Mouse (Mus musculus): ENCODE measurements at regions not wholly inside any gene's neighbourhood (a gene's known extent, or its start where the extent isn't known, plus 50 kb on each side); places are given as distances from the start of the nearest gene placed in this dataset.

DNA sequence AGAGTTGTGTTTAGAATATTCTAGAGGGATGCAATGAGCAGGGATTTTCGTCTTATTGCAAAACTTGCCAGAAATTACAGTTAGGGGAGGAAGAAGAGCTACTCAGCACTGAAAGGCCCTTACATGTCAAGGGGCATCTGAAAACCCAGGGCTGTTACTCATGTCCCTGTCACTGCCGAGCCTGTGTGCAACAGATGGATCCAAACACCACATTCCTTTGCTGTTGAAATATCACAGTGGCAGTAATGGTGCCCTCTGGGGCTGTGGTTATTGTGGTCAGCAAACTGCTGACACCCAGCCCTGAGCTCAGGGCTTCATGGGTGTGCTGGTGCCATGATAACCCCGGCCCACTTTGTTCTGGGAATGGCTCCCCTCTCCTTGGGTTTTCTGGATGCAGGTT lies 114.3 kb upstream of the Ercc6l2 start:
- peak in 1 of 2 experiments; percentile 57 for DNase-seq

GRCm38 (mm10) chr13:63701199-63702175 lies 113.6 kb upstream of the Ercc6l2 start:
- peak; percentile 44 to 63 for DNase-seq

- DNase-seq: no peak
Measured at GRCm38 (mm10) chr13:63708567-63708966, 106.5 kb upstream of the Ercc6l2 start.

GRCm38 (mm10) chr13:63713137-63713536 lies 101.9 kb upstream of the Ercc6l2 start:
- no peak for DNase-seq

DNA sequence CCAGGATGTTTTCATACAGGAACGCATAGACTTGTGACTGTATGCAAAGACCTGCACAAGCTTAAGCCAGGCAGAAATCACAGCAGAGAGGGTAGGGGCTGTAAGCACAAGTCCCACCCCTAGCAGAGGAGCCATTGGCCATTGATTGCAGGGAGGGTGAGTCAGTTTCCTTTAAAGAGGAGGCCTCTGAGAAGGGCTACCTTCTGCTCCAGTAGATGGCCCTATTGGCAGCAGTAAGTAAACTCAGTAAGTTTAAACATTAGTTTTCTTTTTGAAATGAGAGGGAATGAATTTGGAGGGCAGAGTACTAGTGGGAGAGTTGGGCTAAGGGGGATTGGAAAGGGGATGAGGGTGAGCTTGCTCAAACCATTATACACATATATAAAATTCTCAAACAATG lies 98.5 kb upstream of the Ercc6l2 start:
- DNase-seq: no peak

- DNase-seq: peak in 1 of 2 experiments; percentile 36
Measured at GRCm38 (mm10) chr13:63717249-63717648, 97.8 kb upstream of the Ercc6l2 start.

DNA sequence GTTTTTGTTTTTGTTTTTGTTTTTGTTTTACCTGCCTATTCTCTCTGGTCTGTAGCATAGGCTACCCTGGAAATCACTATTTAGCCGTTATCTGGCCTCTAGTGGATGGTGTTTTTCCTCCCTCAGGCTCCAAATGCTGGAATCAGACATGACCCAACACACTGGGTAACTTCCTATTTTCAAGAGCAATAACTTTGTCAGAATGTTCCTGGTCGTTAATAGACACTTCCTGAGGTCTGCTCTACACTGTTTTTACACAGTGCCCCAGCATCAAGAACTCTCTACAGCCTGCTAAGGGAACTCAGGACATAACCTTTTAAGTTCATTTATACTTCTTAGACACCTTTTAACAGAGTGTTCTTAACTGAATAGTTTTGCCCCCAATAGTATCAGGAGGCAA lies 96.3 kb upstream of the Ercc6l2 start:
- DNase-seq: no peak

DNA sequence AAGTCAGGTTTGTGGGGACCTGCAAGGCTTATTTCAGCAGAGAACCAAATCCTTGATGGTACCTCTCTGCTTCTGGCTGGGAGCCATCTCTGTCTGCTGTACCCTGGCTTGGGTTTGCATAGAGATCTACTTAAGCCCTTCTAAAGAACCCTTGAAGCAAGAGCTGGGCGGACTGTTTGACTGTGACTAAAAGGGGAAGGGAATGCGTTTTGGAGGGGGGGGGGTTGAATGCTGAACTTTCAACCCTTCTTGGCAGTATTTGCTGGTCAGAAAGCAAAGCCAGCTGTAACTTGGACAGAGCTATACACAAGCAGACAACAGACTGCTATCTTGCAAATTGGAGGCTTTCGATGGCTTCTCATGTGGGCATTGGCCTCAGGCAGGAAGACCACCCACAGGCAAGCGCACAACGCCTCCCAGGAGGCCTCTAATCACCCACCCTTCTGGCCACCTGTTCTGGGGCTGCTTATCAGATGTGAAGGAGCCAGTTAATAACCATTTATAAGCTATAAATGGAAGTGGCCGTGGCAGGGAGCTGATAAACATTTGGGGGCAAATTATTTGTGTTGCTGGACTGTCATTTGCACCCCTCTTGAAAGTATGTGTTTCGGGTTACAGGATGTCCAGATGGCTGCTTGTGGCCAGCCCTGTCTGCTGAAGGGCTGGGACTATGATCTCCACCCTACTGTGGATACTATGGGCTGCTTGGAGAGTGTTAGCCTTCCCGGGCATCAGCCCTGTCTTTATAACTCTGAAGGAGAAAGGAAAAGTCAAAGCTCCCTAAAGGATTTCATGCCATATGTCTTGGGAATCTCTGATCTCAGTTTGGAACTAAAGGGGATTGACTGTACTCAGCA lies 95.5 kb upstream of the Ercc6l2 start:
- DNase-seq: peak; percentile 76 to 78

GRCm38 (mm10) chr13:63720610-63721009 lies 94.4 kb upstream of the Ercc6l2 start:
- no peak for DNase-seq

DNA sequence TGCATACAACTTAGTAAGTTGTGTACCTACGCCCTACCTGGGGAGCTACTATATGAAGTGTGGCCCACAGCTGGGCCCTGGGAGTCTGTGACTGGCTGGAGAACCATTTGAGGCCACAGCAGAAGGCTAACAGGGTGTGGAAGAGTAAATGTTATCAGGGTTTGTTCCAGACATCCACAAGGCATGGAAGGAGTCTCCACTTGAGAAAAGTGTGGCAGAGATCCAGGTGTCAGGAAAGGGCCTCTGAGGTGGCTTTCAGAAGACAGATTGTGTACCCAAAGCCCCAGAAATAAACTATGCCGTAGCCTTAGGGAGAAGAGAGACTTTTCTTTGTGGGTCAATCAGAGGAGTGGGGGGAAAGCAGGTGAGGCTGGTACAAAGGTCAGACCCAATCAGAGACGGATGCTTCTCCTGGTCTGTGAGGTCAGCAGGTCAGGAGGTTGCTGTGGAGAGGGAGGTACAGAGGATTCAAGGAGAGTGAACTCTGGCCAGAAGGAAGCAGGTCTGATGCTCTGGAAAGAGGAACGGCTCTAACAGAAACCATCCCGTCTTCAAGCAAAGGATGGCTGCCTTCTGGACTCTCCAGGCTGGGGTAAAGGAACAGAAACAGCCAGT lies 93.9 kb upstream of the Ercc6l2 start:
- DNase-seq: peak; percentile 43 to 46

DNA sequence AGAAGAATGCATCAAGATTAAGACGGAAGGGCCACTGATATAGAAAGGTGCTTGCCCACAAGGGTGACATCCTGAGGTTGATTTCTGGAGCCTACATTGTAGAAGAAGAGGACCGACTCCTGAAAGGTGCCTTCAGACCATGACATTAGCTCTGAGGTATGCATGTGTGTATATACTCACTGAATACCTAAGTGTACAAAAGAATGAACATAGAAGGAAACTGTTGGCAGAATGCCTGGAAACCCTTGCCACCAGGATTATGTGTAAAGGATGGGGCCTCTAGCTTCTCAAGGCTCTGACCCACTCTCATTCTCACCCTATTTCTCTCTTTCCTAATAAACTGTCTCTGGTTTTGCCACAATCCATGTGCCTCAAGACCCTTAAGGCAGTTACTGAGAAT lies 90.7 kb upstream of the Ercc6l2 start:
- DNase-seq: peak in 1 of 2 experiments; percentile 38

DNA sequence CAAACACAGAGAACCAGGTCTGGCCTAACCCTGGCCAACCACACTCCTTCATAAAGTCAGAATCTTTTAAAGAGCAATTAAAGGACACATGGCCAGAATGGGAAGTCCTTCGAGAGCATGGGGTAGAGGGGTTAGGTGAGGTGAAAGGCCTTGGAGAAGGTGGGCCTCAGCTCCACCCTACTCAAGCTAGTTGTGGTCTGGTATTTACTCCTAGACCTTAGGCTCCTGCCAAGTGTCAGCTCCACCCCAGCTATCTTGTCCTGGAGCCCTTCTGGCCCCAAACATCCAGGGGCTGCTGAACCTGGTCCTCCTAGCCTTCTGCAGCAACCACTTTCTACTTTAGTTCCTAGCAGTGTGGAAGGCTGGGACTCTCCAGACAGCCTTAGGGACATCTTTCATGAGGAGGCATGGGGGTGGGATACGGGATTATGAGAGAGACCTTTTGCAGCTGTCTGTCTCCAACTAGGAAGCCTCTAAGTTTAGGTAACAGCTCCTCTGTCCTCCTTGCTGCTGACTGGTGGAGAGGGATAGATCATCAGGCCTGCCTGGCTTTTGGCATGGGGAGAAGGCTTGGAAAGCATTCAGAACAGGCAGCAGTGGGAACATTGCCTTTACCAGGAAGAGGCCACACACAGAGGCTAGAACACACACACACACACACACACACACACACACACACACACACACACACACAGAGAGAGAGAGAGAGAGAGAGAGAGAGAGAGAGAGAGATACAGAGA lies 90.0 kb upstream of the Ercc6l2 start:
- peak; percentile 45 to 52 for DNase-seq

- no peak for DNase-seq
Measured at GRCm38 (mm10) chr13:63726035-63726434, 89.0 kb upstream of the Ercc6l2 start.

DNA sequence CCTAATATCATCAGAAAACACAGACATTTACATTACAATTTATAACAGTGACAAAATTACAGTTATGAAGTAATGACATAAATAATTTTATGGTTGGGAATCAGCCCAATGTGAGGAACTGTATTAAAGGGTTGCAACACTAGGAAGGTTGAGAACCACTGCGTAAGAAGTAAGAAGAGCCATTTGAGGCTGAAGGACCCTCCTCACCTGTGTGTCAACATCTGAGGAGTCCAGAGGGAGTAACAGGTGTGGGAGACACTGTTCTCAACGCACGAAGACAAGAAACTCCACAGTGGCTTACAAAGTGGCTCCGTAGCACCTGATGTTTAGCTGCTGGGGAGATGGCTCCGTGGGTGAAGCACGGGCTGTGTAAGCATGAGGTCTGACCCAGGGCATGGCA lies 88.5 kb upstream of the Ercc6l2 start:
- DNase-seq: no peak

DNA sequence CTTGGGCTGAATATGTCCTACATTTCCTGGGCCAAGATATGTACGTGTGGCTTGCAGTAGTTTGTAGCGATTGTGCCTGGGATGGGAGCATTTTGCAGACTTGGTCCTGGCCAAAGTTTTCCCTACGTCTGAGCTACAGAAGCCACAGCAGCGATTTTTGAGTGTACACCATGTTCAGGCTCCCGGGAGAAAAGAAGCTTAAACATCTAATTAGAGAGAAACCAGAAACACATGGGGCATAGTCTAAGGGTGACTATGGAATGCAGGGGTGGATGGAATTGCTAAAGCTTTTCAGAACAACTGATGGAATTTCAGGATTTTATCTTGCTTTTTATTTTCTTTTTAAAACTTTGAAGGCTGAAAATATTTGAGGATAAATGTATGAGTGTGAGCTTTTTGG lies 79.3 kb upstream of the Ercc6l2 start:
- DNase-seq: no peak

DNA sequence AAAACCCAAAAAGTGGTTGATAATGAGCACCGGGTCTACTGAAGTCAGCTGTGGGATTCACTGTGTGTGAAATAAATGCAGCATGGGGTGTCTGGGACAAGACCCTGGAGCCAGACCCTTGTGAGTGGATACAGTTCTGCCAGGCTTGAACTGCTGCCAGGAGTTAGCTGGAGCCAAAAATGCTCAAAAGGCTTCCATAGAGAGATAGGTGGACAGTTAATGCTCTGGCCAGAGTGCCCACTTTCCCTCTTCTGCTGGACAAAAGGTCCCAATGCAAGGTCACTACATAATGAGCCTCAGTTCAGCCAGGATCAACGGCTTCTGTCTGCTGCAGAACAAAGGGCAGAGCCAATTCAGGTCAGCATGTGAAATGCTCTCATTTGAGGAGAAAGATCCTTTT lies 73.2 kb upstream of the Ercc6l2 start:
- no peak for DNase-seq

DNA sequence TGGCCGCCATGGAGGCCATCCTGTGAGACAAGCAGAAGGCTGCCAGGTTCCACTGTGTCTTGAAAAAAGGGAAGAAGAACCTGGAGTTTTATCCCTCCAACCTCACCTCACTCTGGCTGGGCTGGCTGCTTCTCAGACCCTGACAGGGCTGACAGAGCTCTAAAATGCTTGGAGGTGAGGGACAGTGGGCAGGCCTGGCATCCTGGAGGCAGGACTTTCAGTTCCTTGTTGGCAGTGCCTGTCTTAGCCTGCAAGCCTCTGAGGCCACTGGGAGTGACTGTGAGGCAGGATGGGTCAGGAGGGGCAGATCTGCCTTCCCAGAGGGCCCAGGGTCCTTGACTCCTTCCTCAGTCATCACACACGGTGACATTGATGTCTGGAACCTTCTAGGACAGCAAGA lies 66.3 kb upstream of the Ercc6l2 start:
- no peak for DNase-seq

- DNase-seq: no peak
Measured at GRCm38 (mm10) chr13:63749997-63750396, 65.0 kb upstream of the Ercc6l2 start.

DNA sequence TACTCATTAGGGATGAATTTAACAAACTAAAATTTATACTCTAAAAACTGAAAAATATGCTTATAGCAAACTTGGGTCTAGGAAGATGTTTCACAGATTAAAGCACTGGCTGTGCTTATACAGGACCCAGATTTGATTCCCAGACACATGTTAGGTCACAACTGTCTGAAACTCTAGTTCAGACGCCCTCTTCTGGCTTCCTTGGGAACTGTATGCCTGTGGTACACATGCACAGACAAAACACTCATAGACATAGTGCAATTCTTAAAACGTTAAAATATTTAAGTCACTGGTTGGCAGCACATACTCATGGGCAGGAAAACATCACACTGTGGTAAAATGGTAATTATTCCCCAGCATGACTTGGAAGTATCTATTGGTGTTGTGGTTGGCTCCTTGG lies 63.8 kb upstream of the Ercc6l2 start:
- no peak for DNase-seq

DNA sequence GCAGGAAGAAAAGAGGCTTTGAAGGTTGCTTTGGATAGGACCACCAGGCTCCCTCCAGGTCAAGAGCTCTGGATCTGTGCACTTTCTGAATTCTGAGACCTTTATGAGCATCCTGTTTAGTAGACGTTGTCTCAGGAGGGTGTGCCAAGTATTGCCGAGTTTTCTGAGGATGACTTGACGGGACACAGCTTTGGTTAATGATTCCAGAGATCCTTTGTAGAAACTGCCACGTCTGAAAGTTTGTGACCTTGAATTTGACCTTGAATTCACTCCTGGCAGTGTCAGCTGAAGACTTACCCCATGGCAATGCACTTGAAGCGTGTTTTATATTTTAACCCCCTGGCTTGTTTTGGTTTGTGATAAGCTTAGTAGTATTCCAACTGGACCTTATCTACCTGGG lies 58.0 kb upstream of the Ercc6l2 start:
- no peak for DNase-seq

DNA sequence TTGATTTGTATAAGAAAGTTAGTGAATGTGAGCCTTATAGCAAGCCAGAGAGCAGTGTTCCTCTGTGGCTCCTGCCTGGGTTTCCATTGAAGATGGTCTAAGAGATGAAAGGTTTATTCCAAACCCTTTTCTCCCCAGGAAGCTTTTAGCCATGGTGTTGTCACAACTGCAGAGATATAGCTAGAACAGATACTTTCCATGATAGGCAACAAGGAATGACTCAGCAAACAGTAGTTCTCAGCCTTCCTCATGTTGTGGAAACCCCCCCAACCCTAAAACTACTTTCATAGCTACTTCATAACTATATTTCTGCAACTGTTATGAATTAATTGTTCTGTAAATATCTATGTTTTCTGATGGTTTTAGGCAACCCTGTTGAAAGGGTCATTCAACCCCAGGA lies 53.5 kb upstream of the Ercc6l2 start:
- no peak for DNase-seq
